Mouse (Mus musculus) limb, embryonic 11.5 days (tissue): Measurements from ENCODE around the gene Rsph9. TPM values are rescaled to one million over a fixed set of nuclear protein-coding genes. Genes with fewer than 3 reads are reported as not detected.

ENCODE experiments used
- ATAC-seq: fragments of 200-750 bp; cut with Nextera tagmentation; 2 replicates; pipeline ENCODE4 v1.8.0; 2017; ENCODE audit warnings: low read depth; ENCODE audit not compliant: insufficient number of reproducible peaks, low FRiP score, low TSS enrichment
- DNase-seq: peaks from one replicate; pipeline ENCODE4 v3.0.0-alpha.2; 2015; ENCODE audit warnings: low spot score
- H3K27ac ChIP-seq: fragments of 300-500 bp; sonication (generic); replicated peaks from 2 replicates; pipeline ENCODE4 v1.5.1; 2014; ENCODE audit warnings: low read depth, mild to moderate bottlenecking, low read length
- H3K27me3 ChIP-seq: fragments of 300-500 bp; sonication (generic); 2 replicates; pipeline ENCODE4 v1.6.1; 2014; ENCODE audit warnings: mild to moderate bottlenecking, low read length, mixed read lengths; ENCODE audit not compliant: control insufficient read depth, insufficient read depth
- H3K36me3 ChIP-seq: fragments of 300-500 bp; sonication (generic); 2 replicates; pipeline ENCODE4 v1.6.1; 2014; ENCODE audit warnings: mild to moderate bottlenecking, low read length, moderate library complexity, mixed read lengths; ENCODE audit not compliant: control insufficient read depth, insufficient read depth
- H3K4me1 ChIP-seq: fragments of 300-500 bp; sonication (generic); 2 replicates; pipeline ENCODE4 v1.6.1; 2014; ENCODE audit warnings: low read length, mixed read lengths; ENCODE audit not compliant: control insufficient read depth, insufficient read depth
- H3K4me2 ChIP-seq: fragments of 300-500 bp; sonication (generic); 2 replicates; pipeline ENCODE4 v1.6.1; 2014; ENCODE audit warnings: low read depth, mild to moderate bottlenecking, moderate library complexity; ENCODE audit not compliant: severe bottlenecking
- H3K4me3 ChIP-seq: fragments of 300-500 bp; sonication (generic); 2 replicates; pipeline ENCODE4 v1.5.1; 2014; ENCODE audit warnings: low read depth, low read length
- H3K9ac ChIP-seq: fragments of 300-500 bp; sonication (generic); 2 replicates; pipeline ENCODE4 v1.6.1; 2014; ENCODE audit warnings: mild to moderate bottlenecking, low read length
- H3K9me3 ChIP-seq: fragments of 300-500 bp; sonication (generic); 2 replicates; pipeline ENCODE4 v1.6.1; 2016; ENCODE audit warnings: low read length; ENCODE audit not compliant: control insufficient read depth
- WGBS: fragments of 180-500 bp; shearing (Covaris S2); extraction: QIAGEN DNeasy Blood & Tissue Kit; methylation state at CpG from one replicate; pipeline ENCODE4 v1.1.7; 2014; 5-methylcytosine and 5-hydroxymethylcytosine counted together
- polyA plus RNA-seq: library from polyadenylated mRNA; unstranded; fragments of >200 nt; fragmentation: Nextera tagmentation; extraction: Ambion mirVana; gene quantifications from 2 replicates; pipeline ENCODE4 v1.2.1, GENCODE M21; 2014

Rsph9 gene
- polyA plus RNA-seq, 1 experiment from 2014 or later = 12.1 TPM

- H3K4me3 ChIP-seq = no peak overlapping the region
- H3K4me1 ChIP-seq = peaks cover 37% of the 10 kb centered on the region
- 81% methylated on average over 3 of the region's 3 CpGs for WGBS
- H3K36me3 ChIP-seq = no peaks in the 10 kb centered on the region
- no peaks in the 10 kb centered on the region for H3K9me3 ChIP-seq
- no peak overlapping the region for H3K4me2 ChIP-seq
- H3K27ac ChIP-seq = no peak overlapping the region
- H3K9ac ChIP-seq = no peak overlapping the region
- DNase-seq = no peak
- H3K27me3 ChIP-seq = no peaks in the 10 kb centered on the region
- no peak for ATAC-seq
Observed at GRCm38 (mm10) chr17:46083381-46083780, 60.6 kb downstream of the Rsph9 start.

GRCm38 (mm10) chr17:46081657-46082056, 62.4 kb downstream of the Rsph9 start:
- ATAC-seq (no peak), DNase-seq (no peak)
- Histone ChIP-seq H3K27ac (no peak overlapping the region), H3K4me2 (no peak overlapping the region), H3K4me1 (peaks cover 28% of the 10 kb centered on the region), H3K9me3 (no peaks in the 10 kb centered on the region), H3K27me3 (no peaks in the 10 kb centered on the region), H3K36me3 (no peaks in the 10 kb centered on the region), H3K4me3 (no peak overlapping the region), H3K9ac (no peak overlapping the region)
- WGBS = 68% methylated on average over 7 of the region's 7 CpGs

DNA sequence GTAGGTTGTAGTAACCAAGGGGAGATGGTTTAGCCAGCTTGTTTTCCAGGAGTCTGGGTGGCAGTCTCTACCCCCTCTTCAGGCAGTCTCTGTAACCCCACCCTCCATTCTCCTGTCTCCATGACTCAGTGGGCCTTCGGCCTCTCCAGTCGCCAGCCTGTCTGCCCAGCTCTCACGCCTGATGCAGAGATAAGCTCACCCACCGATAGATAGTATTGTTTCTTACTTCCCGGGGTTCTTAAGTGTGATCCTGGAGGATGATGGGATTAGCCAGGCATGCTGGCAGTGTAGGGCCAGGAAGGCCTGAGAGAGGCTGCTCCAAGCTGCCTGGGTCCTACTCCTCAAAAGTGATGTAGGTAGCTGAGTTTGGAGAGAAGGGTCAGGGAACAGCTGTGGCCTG, 63.0 kb downstream of the Rsph9 start:
- no peaks in the 10 kb centered on the region for H3K36me3 ChIP-seq
- 74% methylated on average over 5 of the region's 5 CpGs for WGBS
- H3K9me3 ChIP-seq = no peaks in the 10 kb centered on the region
- peaks cover 23% of the 10 kb centered on the region for H3K4me1 ChIP-seq
- no peak for ATAC-seq
- no peak overlapping the region for H3K9ac ChIP-seq
- H3K4me3 ChIP-seq = no peak overlapping the region
- H3K27ac ChIP-seq = no peak overlapping the region
- no peaks in the 10 kb centered on the region for H3K27me3 ChIP-seq
- no peak overlapping the region for H3K4me2 ChIP-seq
- DNase-seq = no peak

- H3K4me2 ChIP-seq = no peak overlapping the region
- no peaks in the 10 kb centered on the region for H3K9me3 ChIP-seq
- no peak for ATAC-seq
- no peak overlapping the region for H3K27ac ChIP-seq
- H3K9ac ChIP-seq = no peak overlapping the region
- H3K36me3 ChIP-seq = no peaks in the 10 kb centered on the region
- no peaks in the 10 kb centered on the region for H3K27me3 ChIP-seq
- H3K4me1 ChIP-seq = peaks cover 24% of the 10 kb centered on the region
- 84% methylated on average over 7 of the region's 7 CpGs for WGBS
- no peak for DNase-seq
- H3K4me3 ChIP-seq = no peak overlapping the region
Observed at GRCm38 (mm10) chr17:46080388-46080787, 63.6 kb downstream of the Rsph9 start.

DNA sequence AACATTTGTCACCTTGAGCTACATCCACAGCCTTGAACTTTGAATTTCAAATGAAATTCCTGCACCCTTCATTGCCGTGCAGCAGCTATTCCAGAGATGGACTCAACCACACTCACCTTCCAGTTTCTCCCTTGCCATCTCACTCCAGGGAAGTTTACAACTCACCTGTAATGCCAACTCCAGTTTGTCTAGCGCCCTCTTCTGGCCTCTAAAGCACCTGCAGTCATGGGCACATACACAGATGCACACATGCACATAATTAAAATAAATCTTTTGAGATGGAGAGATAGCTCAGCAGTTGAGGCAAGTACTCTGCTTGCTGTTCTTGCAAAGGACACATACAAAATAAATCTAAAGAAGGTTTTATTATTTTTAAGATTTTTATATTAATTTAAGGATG, 65.0 kb downstream of the Rsph9 start:
- Histone ChIP-seq H3K9ac (no peak overlapping the region), H3K27me3 (no peaks in the 10 kb centered on the region), H3K4me1 (peaks cover 17% of the 10 kb centered on the region), H3K27ac (no peak overlapping the region), H3K4me2 (no peak overlapping the region), H3K4me3 (no peak overlapping the region), H3K36me3 (no peaks in the 10 kb centered on the region), H3K9me3 (no peaks in the 10 kb centered on the region)
- ATAC-seq (no peak), DNase-seq (no peak)
- 74% methylated on average over 2 of the region's 2 CpGs for WGBS

GRCm38 (mm10) chr17:46077921-46078534, 66.0 kb downstream of the Rsph9 start:
- ATAC-seq = no peak
- no peaks in the 10 kb centered on the region for H3K27me3 ChIP-seq
- no peak overlapping the region for H3K9ac ChIP-seq
- H3K36me3 ChIP-seq = no peaks in the 10 kb centered on the region
- H3K4me1 ChIP-seq = peaks cover 22% of the 10 kb centered on the region
- no peak overlapping the region for H3K27ac ChIP-seq
- no peak overlapping the region for H3K4me2 ChIP-seq
- no peak overlapping the region for H3K4me3 ChIP-seq
- WGBS = 91% methylated on average over 12 of the region's 12 CpGs
- no peaks in the 10 kb centered on the region for H3K9me3 ChIP-seq
- DNase-seq = no peak

DNA sequence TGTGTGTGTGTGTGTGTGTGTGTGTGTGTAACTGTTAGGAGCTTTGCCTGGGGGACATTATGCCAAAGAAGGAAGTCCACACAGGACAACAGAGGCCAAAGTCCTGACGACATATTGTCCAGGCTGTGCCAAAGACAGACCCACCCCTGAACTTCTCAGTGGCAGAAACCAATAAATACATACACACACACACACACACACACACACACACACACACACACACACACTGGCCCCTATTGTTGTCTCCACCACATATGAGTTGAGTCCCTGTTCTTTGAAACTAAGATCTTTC, 67.8 kb downstream of the Rsph9 start:
- WGBS = 73% methylated on average over 1 of the region's 1 CpGs
- H3K36me3 ChIP-seq = no peaks in the 10 kb centered on the region
- no peak overlapping the region for H3K4me2 ChIP-seq
- no peak overlapping the region for H3K27ac ChIP-seq
- H3K9me3 ChIP-seq = no peaks in the 10 kb centered on the region
- ATAC-seq (no peak), DNase-seq (no peak)
- no peak overlapping the region for H3K4me3 ChIP-seq
- H3K9ac ChIP-seq = no peak overlapping the region
- H3K4me1 ChIP-seq = peaks cover 18% of the 10 kb centered on the region
- no peaks in the 10 kb centered on the region for H3K27me3 ChIP-seq

GRCm38 (mm10) chr17:46075551-46076259, 68.3 kb downstream of the Rsph9 start:
- Histone ChIP-seq H3K9me3 (no peaks in the 10 kb centered on the region), H3K36me3 (no peaks in the 10 kb centered on the region), H3K4me2 (no peak overlapping the region), H3K27me3 (no peaks in the 10 kb centered on the region), H3K27ac (no peak overlapping the region), H3K9ac (no peak overlapping the region), H3K4me1 (peaks cover 18% of the 10 kb centered on the region), H3K4me3 (no peak overlapping the region)
- ATAC-seq = no peak
- DNase-seq = no peak
- WGBS = 74% methylated on average over 5 of the region's 5 CpGs

DNA sequence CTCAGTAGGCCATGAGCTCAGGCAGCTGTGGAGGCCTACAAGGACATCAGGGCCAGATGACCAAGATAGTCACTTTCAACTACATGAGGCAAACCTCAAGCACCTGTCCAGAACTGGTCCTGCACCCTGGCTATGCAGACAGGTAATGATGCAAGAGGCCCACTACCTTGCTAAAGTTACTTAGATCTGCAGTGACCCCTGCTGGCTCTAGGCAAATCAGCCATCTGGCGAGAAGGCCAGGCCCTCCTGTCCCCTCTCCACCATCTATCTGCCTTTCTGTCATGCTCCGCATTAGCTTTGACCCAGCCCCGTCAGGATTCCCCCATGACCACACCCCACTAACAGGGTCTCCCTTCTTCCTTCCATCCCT, 68.9 kb downstream of the Rsph9 start:
- no peak for ATAC-seq

More for the DNA sequence above, 68.9 kb downstream of the Rsph9 start:
- Histone ChIP-seq H3K9me3 (no peaks in the 10 kb centered on the region), H3K4me2 (no peak overlapping the region), H3K4me3 (no peak overlapping the region), H3K4me1 (peaks cover 18% of the 10 kb centered on the region), H3K9ac (no peak overlapping the region), H3K27me3 (no peaks in the 10 kb centered on the region), H3K27ac (no peak overlapping the region), H3K36me3 (no peaks in the 10 kb centered on the region)
- peak; percentile 44 for DNase-seq
- WGBS = 49% methylated on average over 3 of the region's 3 CpGs
